Mouse (Mus musculus): Measurements from ENCODE around the gene Cntn5. TPM values are rescaled to one million over a fixed set of nuclear protein-coding genes. Genes with fewer than 3 reads are reported as not detected.

Gene Cntn5
- total and polyA plus RNA-seq, 3 experiments = not detected

- Histone ChIP-seq H3K27me3 (replicated peaks) (no peaks in the 10 kb centered on the region), H3K27ac (ENCODE audit: insufficient read depth, low read depth) (no peak overlapping the region), H3K36me3 (replicated peaks in 1 of 2; ENCODE audit: control insufficient read depth in 1 of 2, insufficient read depth in 1 of 2, low read length in 1 of 2) (no peaks in the 10 kb centered on the region), H3K4me2 (ENCODE audit: insufficient read depth, low read depth, poor library complexity, severe bottlenecking) (no peak overlapping the region), H3K9me3 (replicated peaks; ENCODE audit: low read length) (no peaks in the 10 kb centered on the region), H3K4me3 (replicated peaks in 1 of 3; ENCODE audit: low read depth in 2 of 3, low read length in 2 of 3, poor library complexity in 1 of 3) (no peak overlapping the region), H3K9ac (ENCODE audit: insufficient read depth, low read depth) (no peak overlapping the region), H3K79me2 (replicated peaks; ENCODE audit: control insufficient read depth, extremely low read depth, insufficient read depth, poor library complexity, severe bottlenecking) (no peaks in the 10 kb centered on the region), H3K4me1 (ENCODE audit: control insufficient read depth in 1 of 2, insufficient read depth in 2 of 2) (no peaks in the 10 kb centered on the region)
- DNase-seq (ENCODE audit: extremely low read depth) = no peak
- in situ Hi-C loops (cut with MboI; ENCODE audit: low pct_ligation_motif_present, low pct_unique_long_range_greater_than_20kb, low sequenced_read_pairs) (no loop called here), dilution Hi-C loops (cut with MboI; ENCODE audit: extremely low pct_ligation_motif_present, extremely low pct_unique_long_range_greater_than_20kb, low sequenced_read_pairs) (no loop called here)
- TF ChIP-seq MYC (IDR thresholded peaks at IDR 0.05; ENCODE audit: low read depth, low read length) (no peak), ZC3H11A (IDR thresholded peaks at IDR 0.05; ENCODE audit: low read depth, low read length) (no peak), GABPA (IDR thresholded peaks at IDR 0.05; ENCODE audit: insufficient replicate concordance, low read depth, low read length) (no peak), IRF4 (IDR thresholded peaks at IDR 0.05; ENCODE audit: low read depth, low read length) (no peak), TCF12 (IDR thresholded peaks at IDR 0.05; ENCODE audit: low read depth, low read length) (no peak), RAD21 (IDR thresholded peaks at IDR 0.05; ENCODE audit: low read depth, low read length) (no peak), TBP (conservative IDR thresholded peaks at IDR 0.05; ENCODE audit: low read depth, low read length) (no peak), UBTF (IDR thresholded peaks at IDR 0.05; ENCODE audit: low read depth, low read length) (no peak), SIN3A (IDR thresholded peaks at IDR 0.05; ENCODE audit: low read length) (no peak), NRF1 (IDR thresholded peaks at IDR 0.05; ENCODE audit: low read depth, low read length) (no peak), CTCF (conservative IDR thresholded peaks at IDR 0.05 in 1 of 2, IDR thresholded peaks at IDR 0.05 in 1 of 2; ENCODE audit: low read depth in 2 of 2, low read length in 2 of 2) (no peak), EP300 (IDR thresholded peaks at IDR 0.05; ENCODE audit: low read length) (no peak), ZKSCAN1 (IDR thresholded peaks at IDR 0.05; ENCODE audit: borderline replicate concordance, low read depth, low read length) (no peak), BHLHE40 (IDR thresholded peaks at IDR 0.05; ENCODE audit: low read depth, low read length) (no peak), RCOR1 (conservative IDR thresholded peaks at IDR 0.05; ENCODE audit: low read depth, low read length) (no peak), POLR2A (IDR thresholded peaks at IDR 0.05; ENCODE audit: low read depth, low read length) (no peak), CHD1 (IDR thresholded peaks at IDR 0.05; ENCODE audit: low read depth, low read length) (no peak), USF2 (conservative IDR thresholded peaks at IDR 0.05; ENCODE audit: low read depth, low read length) (no peak), POLR2AphosphoS2 (IDR thresholded peaks at IDR 0.05; ENCODE audit: low read depth, low read length) (no peak)
Observed at GRCm38 (mm10) chr9:9781157-9781884, 1123.3 kb downstream of the Cntn5 start.

GRCm38 (mm10) chr9:9779646-9780045 lies 1124.9 kb downstream of the Cntn5 start:
- dilution Hi-C loops (cut with MboI; ENCODE audit: extremely low pct_ligation_motif_present, extremely low pct_unique_long_range_greater_than_20kb, low sequenced_read_pairs) = no loop called here
- Histone ChIP-seq H3K9ac (ENCODE audit: insufficient read depth, low read depth) (no peak overlapping the region), H3K9me3 (replicated peaks; ENCODE audit: low read length) (no peaks in the 10 kb centered on the region), H3K4me2 (ENCODE audit: insufficient read depth, low read depth, poor library complexity, severe bottlenecking) (no peak overlapping the region), H3K27ac (ENCODE audit: insufficient read depth, low read depth) (no peak overlapping the region), H3K36me3 (replicated peaks in 1 of 2; ENCODE audit: control insufficient read depth in 1 of 2, insufficient read depth in 1 of 2, low read length in 1 of 2) (no peaks in the 10 kb centered on the region), H3K27me3 (replicated peaks) (no peaks in the 10 kb centered on the region), H3K4me3 (replicated peaks in 1 of 3; ENCODE audit: low read depth in 2 of 3, low read length in 2 of 3, poor library complexity in 1 of 3) (no peak overlapping the region), H3K4me1 (ENCODE audit: control insufficient read depth in 1 of 2, insufficient read depth in 2 of 2) (no peaks in the 10 kb centered on the region), H3K79me2 (replicated peaks; ENCODE audit: control insufficient read depth, extremely low read depth, insufficient read depth, poor library complexity, severe bottlenecking) (no peaks in the 10 kb centered on the region)
- in situ Hi-C loops (cut with MboI; ENCODE audit: low pct_ligation_motif_present, low pct_unique_long_range_greater_than_20kb, low sequenced_read_pairs) = no loop called here
- DNase-seq (ENCODE audit: extremely low read depth) = no peak
- TF ChIP-seq HCFC1 (IDR thresholded peaks at IDR 0.05; ENCODE audit: low read depth, low read length) = no peak

All from CH12.LX (cell line).